Mouse (Mus musculus) hindbrain, embryonic 16.5 days (tissue): ENCODE results near the gene Tmem45a. TPM values are rescaled to one million over a fixed set of nuclear protein-coding genes. Genes with fewer than 3 reads are reported as not detected.

Experiments used
- ATAC-seq: fragments of 200-750 bp; cut with Nextera tagmentation; 2 replicates; pipeline ENCODE4 v1.8.0; 2017; ENCODE audit warnings: moderate TSS enrichment, moderate library complexity
- H3K27ac ChIP-seq: fragments of 300-500 bp; sonication (generic); 2 replicates; pipeline ENCODE4 v1.5.1; 2014; ENCODE audit warnings: low read depth, mild to moderate bottlenecking, control low read depth, low read length, moderate library complexity
- H3K27me3 ChIP-seq: fragments of 300-500 bp; sonication (generic); replicated peaks from 2 replicates; pipeline ENCODE4 v1.6.1; 2014; ENCODE audit warnings: low read length; ENCODE audit not compliant: control insufficient read depth, insufficient read depth
- H3K36me3 ChIP-seq: fragments of 300-500 bp; sonication (generic); 2 replicates; pipeline ENCODE4 v1.6.1; 2014; ENCODE audit warnings: mild to moderate bottlenecking, low read length, moderate library complexity, mixed read lengths; ENCODE audit not compliant: control insufficient read depth, insufficient read depth
- H3K4me1 ChIP-seq: fragments of 300-500 bp; sonication (generic); 2 replicates; pipeline ENCODE4 v1.6.1; 2014; ENCODE audit warnings: low read depth, low read length; ENCODE audit not compliant: control insufficient read depth, insufficient read depth
- H3K4me2 ChIP-seq: fragments of 300-500 bp; sonication (generic); 2 replicates; pipeline ENCODE4 v1.6.1; 2014; ENCODE audit warnings: mild to moderate bottlenecking, low read length, control low read depth, moderate library complexity
- H3K4me3 ChIP-seq: fragments of 300-500 bp; sonication (generic); 2 replicates; pipeline ENCODE4 v1.5.1; 2014; ENCODE audit warnings: mild to moderate bottlenecking, low read length, control low read depth, moderate library complexity
- H3K9ac ChIP-seq: fragments of 300-500 bp; sonication (generic); 2 replicates; pipeline ENCODE4 v1.6.1; 2014; ENCODE audit warnings: low read depth, mild to moderate bottlenecking, control low read depth, low read length, moderate library complexity
- H3K9me3 ChIP-seq: fragments of 300-500 bp; sonication (generic); 2 replicates; pipeline ENCODE4 v1.6.1; 2014; ENCODE audit warnings: mild to moderate bottlenecking, low read length, moderate library complexity; ENCODE audit not compliant: control insufficient read depth
- WGBS: fragments of 180-500 bp; shearing (Covaris S2); extraction: QIAGEN DNeasy Blood & Tissue Kit; methylation state at CpG from one replicate; pipeline ENCODE4 v1.1.7; 2014; 5-methylcytosine and 5-hydroxymethylcytosine counted together
- polyA plus RNA-seq: library from polyadenylated mRNA; unstranded; fragments of >200 nt; fragmentation: Nextera tagmentation; extraction: Ambion mirVana; gene quantifications from 2 replicates; pipeline ENCODE4 v1.2.1, GENCODE M21; 2015

Gene Tmem45a
- polyA plus RNA-seq, 1 experiment from 2014 or later, result 4.5 TPM

DNA sequence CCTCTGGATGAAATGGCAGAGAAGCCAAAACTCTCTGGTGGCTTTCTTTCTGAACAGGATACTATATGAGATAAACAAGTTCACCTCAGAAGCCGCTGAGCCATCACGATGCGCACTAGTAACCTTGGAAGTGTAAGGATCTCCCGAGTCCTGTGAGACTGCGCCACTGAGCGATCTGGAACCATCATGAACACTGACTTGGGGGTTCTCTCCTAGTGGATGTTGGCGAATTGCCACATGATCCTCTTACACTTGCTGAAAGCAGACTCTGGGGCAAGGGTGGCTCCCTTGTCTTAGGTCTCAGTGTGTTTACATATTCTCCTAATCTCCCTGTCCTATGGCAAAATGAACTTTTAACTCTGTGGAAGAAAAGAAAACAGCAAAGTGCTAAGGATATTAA is 85.0 kb downstream of the Tmem45a start:
- Histone ChIP-seq H3K9ac (no peak overlapping the region), H3K4me2 (no peak overlapping the region), H3K4me3 (no peak overlapping the region), H3K27ac (no peak overlapping the region), H3K36me3 (no peaks in the 10 kb centered on the region), H3K27me3 (no peaks in the 10 kb centered on the region), H3K9me3 (no peaks in the 10 kb centered on the region), H3K4me1 (no peaks in the 10 kb centered on the region)
- no peak for ATAC-seq
- WGBS, result 89% methylated on average over 7 of the region's 7 CpGs

DNA sequence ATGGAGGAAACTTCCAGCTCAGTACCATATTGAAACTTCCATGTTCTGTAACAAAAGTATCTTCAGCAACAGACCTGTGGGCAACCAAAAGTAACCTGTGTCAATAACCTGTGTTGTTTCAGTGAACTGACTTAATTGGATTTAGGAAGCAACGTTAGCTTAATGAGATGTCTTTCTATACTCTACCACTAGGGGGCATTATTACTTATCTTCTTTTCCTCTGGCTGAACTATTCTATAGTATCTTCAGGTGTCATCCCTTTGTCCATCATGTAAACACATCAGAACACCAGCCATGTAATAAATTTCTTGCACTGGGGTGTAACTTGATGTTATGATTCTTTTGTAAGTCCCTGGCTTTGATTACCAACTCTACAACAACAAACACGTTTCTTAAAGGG is 85.5 kb downstream of the Tmem45a start:
- Histone ChIP-seq H3K27me3 (no peaks in the 10 kb centered on the region), H3K9ac (no peak overlapping the region), H3K27ac (no peak overlapping the region), H3K36me3 (no peaks in the 10 kb centered on the region), H3K4me1 (no peaks in the 10 kb centered on the region), H3K4me2 (no peak overlapping the region), H3K9me3 (no peaks in the 10 kb centered on the region), H3K4me3 (no peak overlapping the region)
- ATAC-seq, result no peak
- WGBS, result 41% methylated on average over 2 of the region's 2 CpGs

DNA sequence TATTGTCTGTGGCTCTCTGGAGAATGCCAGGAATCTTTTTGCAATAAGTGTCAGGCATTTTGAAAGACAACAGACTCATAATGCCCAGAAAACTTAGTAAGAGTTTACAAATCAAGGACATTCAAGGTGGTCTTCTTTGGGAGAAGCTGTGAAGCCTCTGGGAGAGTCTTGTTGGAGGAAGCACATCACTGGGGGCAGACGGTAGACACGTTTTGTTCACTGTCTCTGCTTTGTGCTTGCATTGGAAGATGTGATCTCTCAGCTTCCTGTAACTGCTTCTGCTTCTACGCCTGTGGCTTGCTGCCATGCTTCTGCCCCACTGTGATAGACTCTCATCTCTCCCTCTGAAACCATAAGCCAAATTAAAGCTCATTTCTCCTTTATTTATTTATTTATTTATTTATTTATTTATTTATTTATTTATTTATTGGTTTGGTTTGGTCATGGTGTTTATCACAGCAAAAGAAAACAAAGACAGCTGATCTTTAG is 86.4 kb downstream of the Tmem45a start:
- Histone ChIP-seq H3K4me2 (no peak overlapping the region), H3K27ac (no peak overlapping the region), H3K9ac (no peak overlapping the region), H3K27me3 (no peaks in the 10 kb centered on the region), H3K4me3 (no peak overlapping the region), H3K36me3 (no peaks in the 10 kb centered on the region), H3K4me1 (no peaks in the 10 kb centered on the region), H3K9me3 (no peaks in the 10 kb centered on the region)
- no peak for ATAC-seq
- 93% methylated on average over 3 of the region's 3 CpGs for WGBS

DNA sequence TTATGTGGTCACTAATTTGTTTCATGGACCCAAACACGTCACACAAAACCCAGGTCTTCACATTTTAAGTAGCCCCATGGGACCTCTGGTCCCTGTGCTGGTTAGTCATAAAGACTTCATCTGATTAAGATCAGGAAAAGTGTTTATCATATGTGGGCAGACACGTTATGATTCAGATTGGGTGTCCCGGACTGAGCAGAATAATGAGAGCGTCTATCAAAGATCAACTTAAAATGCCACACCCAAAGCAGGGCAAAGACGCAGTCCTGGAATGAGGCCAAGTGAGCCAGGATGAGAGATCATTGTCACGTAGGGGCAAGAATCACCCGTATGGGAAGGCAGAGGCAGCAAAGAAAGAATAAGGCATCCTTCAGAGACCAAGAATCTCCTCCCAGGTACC is 87.1 kb downstream of the Tmem45a start:
- Histone ChIP-seq H3K9ac (no peak overlapping the region), H3K4me2 (no peak overlapping the region), H3K4me3 (no peak overlapping the region), H3K27me3 (no peaks in the 10 kb centered on the region), H3K27ac (no peak overlapping the region), H3K9me3 (no peaks in the 10 kb centered on the region), H3K4me1 (no peaks in the 10 kb centered on the region), H3K36me3 (no peaks in the 10 kb centered on the region)
- WGBS, result 81% methylated on average over 7 of the region's 7 CpGs
- no peak for ATAC-seq

DNA sequence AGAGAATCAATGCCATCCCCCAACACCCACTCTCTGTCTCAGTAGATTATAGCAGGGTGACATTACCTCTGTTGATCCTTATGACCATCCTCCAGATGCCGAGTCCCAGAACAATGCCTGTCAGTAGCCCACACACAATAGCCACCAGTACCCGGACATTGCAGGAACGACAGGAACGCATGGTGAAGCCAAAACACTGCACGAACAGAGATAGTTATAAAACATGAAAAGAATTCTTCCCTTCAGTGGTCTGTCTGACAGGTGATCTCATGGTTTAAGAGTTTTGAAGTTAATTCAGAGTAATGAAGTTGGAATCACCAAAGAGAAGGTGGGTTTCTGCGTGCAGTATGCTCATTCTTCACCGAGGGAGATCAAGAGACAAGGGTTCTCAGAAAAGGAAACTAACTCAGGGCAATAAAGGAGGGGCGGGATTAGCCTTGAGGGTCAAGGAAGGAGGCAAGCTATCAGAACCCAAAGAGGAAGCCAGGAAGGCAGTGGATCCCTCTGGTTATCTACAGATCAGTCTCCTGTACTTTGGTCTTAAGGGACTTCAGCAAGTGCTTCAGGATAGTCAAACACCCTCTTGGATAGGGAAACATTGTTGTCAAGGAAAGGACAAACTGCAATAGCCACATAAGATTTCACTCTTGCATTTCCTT is 90.4 kb downstream of the Tmem45a start, which contains the start of gene Adgrg7:
TSS of gene Adgrg7 (minus strand) at position 375 of the 659 bp plus-strand sequence.
- no peaks in the 10 kb centered on the region for H3K36me3 ChIP-seq

DNA sequence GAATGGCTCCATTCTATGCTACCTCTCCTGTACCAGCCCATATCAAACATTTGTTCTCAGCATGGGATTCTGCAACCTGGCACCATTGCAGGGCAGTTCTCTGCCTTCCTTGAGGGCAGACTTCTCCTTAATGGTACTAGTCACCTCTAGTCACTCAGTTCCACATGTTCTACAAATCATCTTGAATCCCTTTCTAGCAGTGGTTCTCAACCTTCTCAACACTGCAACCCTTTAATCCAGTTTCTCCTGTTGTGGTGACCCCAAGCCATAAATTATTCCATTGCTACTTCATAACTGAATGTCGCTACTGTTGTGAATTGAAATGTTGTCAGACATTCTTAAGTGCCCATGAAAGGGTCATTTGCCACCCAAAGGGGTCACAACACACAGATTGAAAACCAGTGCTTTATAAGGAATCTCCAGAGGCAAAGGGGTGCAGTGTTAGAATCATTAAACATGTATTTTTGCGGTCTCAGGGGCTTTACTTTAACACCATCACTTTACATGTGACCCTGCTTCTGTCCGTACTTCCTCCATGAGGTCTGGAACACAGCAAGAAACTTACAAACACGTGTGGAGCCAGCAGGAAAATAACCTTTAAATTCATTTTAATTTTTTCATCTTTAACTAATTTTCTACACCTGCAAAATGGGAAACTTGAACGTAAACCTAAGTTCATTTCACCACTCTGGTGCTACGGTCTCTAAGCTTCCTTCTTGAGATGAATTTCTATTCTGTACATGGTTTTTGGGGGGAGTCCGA is 91.4 kb downstream of the Tmem45a start:
- no peak overlapping the region for H3K4me2 ChIP-seq
- H3K4me1 ChIP-seq, result no peaks in the 10 kb centered on the region
- no peak overlapping the region for H3K27ac ChIP-seq
- H3K4me3 ChIP-seq, result no peak overlapping the region
- H3K9ac ChIP-seq, result no peak overlapping the region
- 85% methylated on average over 7 of the region's 7 CpGs for WGBS
- no peaks in the 10 kb centered on the region for H3K27me3 ChIP-seq
- H3K9me3 ChIP-seq, result no peaks in the 10 kb centered on the region
- no peaks in the 10 kb centered on the region for H3K36me3 ChIP-seq
- ATAC-seq, result no peak

More for the DNA sequence above, 90.4 kb downstream of the Tmem45a start, which contains the start of gene Adgrg7:
- Histone ChIP-seq H3K9me3 (no peaks in the 10 kb centered on the region), H3K9ac (no peak within 1 kb of the TSS), H3K4me1 (no peaks in the 10 kb centered on the region), H3K4me3 (no peak within 1 kb of the TSS), H3K27ac (no peak within 1 kb of the TSS), H3K4me2 (no peak within 1 kb of the TSS), H3K27me3 (no peaks in the 10 kb centered on the region)
- ATAC-seq, result no peak
- WGBS, result 74% methylated on average over 8 of the region's 8 CpGs

DNA sequence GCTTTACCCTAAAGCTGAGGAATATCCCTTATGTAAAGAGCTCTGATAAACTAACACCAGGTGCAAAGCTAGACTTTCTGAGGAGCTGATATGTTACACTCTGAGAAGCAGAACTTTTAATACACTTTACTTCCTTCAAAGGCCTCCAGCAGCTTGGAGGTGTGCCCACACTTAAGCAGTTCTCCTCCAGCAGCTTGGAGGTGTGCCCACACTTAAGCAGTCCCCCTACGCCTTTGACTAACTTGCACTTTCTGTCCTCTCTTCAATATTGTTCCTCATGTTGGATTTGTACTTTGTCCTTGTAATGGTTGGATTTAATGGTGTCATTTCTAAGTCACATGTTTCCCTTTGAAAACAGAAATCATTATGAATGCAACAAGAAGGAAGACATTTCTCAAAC is 92.2 kb downstream of the Tmem45a start:
- H3K4me2 ChIP-seq, result no peak overlapping the region
- no peak overlapping the region for H3K4me3 ChIP-seq
- H3K4me1 ChIP-seq, result no peaks in the 10 kb centered on the region
- whole genome bisulfite sequencing, result 80% methylated on average over 1 of the region's 1 CpGs
- ATAC-seq, result no peak
- no peaks in the 10 kb centered on the region for H3K9me3 ChIP-seq
- no peak overlapping the region for H3K27ac ChIP-seq
- no peak overlapping the region for H3K9ac ChIP-seq
- H3K27me3 ChIP-seq, result no peaks in the 10 kb centered on the region
- no peaks in the 10 kb centered on the region for H3K36me3 ChIP-seq

DNA sequence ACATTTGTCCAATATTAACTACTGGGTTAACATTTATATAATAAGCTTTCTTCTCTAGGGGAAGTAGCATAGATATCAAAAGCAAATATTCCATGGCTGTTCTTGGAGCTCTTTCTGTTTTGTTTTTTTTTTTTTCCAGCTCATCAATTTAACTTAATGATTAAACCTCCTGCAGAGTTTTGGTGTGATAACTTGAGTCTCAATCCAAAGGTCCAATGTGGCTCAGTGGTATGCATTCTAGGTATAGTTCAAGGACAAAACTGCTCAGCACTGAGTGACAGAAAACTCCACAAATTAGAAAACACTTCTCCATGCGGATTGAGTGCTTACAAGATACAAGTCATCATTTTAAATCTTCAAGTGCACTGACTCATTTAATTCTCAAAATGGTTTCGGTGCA is 100.0 kb downstream of the Tmem45a start:
- Histone ChIP-seq H3K27ac (no peak overlapping the region), H3K27me3 (no peaks in the 10 kb centered on the region), H3K4me2 (no peak overlapping the region), H3K9ac (no peak overlapping the region), H3K4me1 (no peaks in the 10 kb centered on the region), H3K36me3 (no peaks in the 10 kb centered on the region), H3K4me3 (no peak overlapping the region), H3K9me3 (no peaks in the 10 kb centered on the region)
- 95% methylated on average over 2 of the region's 2 CpGs for WGBS
- ATAC-seq, result no peak
